Mouse (Mus musculus) brown adipose tissue, adult 24 weeks (tissue): ENCODE measurements around the gene Plagl1. TPM values are rescaled to one million over a fixed set of nuclear protein-coding genes. Genes with fewer than 3 reads are reported as not detected.
"Not testable (repeated sequence)": the region's sequence is repeated elsewhere in the genome, so short reads cannot be mapped to it uniquely, and the experiment has no call there.

Experiments
- H3K27ac ChIP-seq: fragments of 200-500 bp; replicated peaks from 2 replicates; pipeline ENCODE4 v1.5.1; 2012; ENCODE audit warnings: low read depth, mild to moderate bottlenecking, low read length
- H3K4me1 ChIP-seq: fragments of 200-500 bp; 2 replicates; pipeline ENCODE4 v1.6.1; 2012; ENCODE audit warnings: low read length, mixed read lengths; ENCODE audit not compliant: control insufficient read depth, insufficient read depth, insufficient read length
- H3K4me3 ChIP-seq: fragments of 200-500 bp; 2 replicates; pipeline ENCODE4 v1.5.1; 2012; ENCODE audit warnings: low read depth, mild to moderate bottlenecking, low read length, moderate library complexity; ENCODE audit not compliant: insufficient read depth
- polyA plus RNA-seq: library from polyadenylated mRNA; stranded (reverse); fragments of >200 nt; gene quantifications from 2 replicates; pipeline ENCODE4 v1.2.4, GENCODE M21; 2012; ENCODE audit not compliant: missing spikeins, insufficient read depth, insufficient read length

Gene Plagl1
- polyA plus RNA-seq = 1.4 and 3.1 TPM in 2 replicates

- H3K27ac ChIP-seq = no peak within 1 kb of the TSS
- no peak within 1 kb of the TSS for H3K4me3 ChIP-seq
- H3K4me1 ChIP-seq = no peaks in the 10 kb centered on the region
Observed at GRCm38 (mm10) chr10:13060021-13060668, at the start of gene Plagl1. Gene Plagl1, plus strand, starts transcription at chr10:13060504.

GRCm38 (mm10) chr10:13014026-13014425 is 46.3 kb upstream of the Plagl1 start:
- no peaks in the 10 kb centered on the region for H3K4me1 ChIP-seq
- no peak overlapping the region for H3K4me3 ChIP-seq
- H3K27ac ChIP-seq = no peak overlapping the region

- Histone ChIP-seq H3K4me1 (no peaks in the 10 kb centered on the region), H3K4me3 (no peak overlapping the region), H3K27ac (no peak overlapping the region)
Observed at GRCm38 (mm10) chr10:13016573-13016972, 43.7 kb upstream of the Plagl1 start.

- no peak overlapping the region for H3K27ac ChIP-seq
- no peaks in the 10 kb centered on the region for H3K4me1 ChIP-seq
- H3K4me3 ChIP-seq = no peak overlapping the region
Observed at GRCm38 (mm10) chr10:13018510-13018909, 41.8 kb upstream of the Plagl1 start.

GRCm38 (mm10) chr10:13019026-13019425 is 41.3 kb upstream of the Plagl1 start:
- Histone ChIP-seq H3K4me1 (no peaks in the 10 kb centered on the region), H3K4me3 (no peak overlapping the region), H3K27ac (no peak overlapping the region)

- Histone ChIP-seq H3K27ac (no peak overlapping the region), H3K4me1 (no peaks in the 10 kb centered on the region), H3K4me3 (no peak overlapping the region)
Observed at GRCm38 (mm10) chr10:13022103-13022502, 38.2 kb upstream of the Plagl1 start.

- H3K27ac ChIP-seq, H3K4me3 ChIP-seq, H3K4me1 ChIP-seq: not testable (repeated sequence)
Observed at GRCm38 (mm10) chr10:13023985-13024384, 36.3 kb upstream of the Plagl1 start.

GRCm38 (mm10) chr10:13027702-13028101 is 32.6 kb upstream of the Plagl1 start:
- Histone ChIP-seq H3K4me1 (no peaks in the 10 kb centered on the region), H3K27ac (no peak overlapping the region), H3K4me3 (no peak overlapping the region)

GRCm38 (mm10) chr10:13028215-13028614 is 32.1 kb upstream of the Plagl1 start:
- no peak overlapping the region for H3K4me3 ChIP-seq
- H3K27ac ChIP-seq = no peak overlapping the region
- no peaks in the 10 kb centered on the region for H3K4me1 ChIP-seq

- Histone ChIP-seq H3K4me1 (no peaks in the 10 kb centered on the region), H3K27ac (no peak overlapping the region), H3K4me3 (no peak overlapping the region)
Observed at GRCm38 (mm10) chr10:13029416-13029815, 30.9 kb upstream of the Plagl1 start.

- H3K27ac ChIP-seq = no peak overlapping the region
- H3K4me3 ChIP-seq = no peak overlapping the region
- no peaks in the 10 kb centered on the region for H3K4me1 ChIP-seq
Observed at GRCm38 (mm10) chr10:13035270-13035669, 25.0 kb upstream of the Plagl1 start.

GRCm38 (mm10) chr10:13039637-13040174 is 20.6 kb upstream of the Plagl1 start:
- no peaks in the 10 kb centered on the region for H3K4me1 ChIP-seq
- no peak overlapping the region for H3K4me3 ChIP-seq
- no peak overlapping the region for H3K27ac ChIP-seq

- H3K27ac ChIP-seq = no peak overlapping the region
- no peaks in the 10 kb centered on the region for H3K4me1 ChIP-seq
- no peak overlapping the region for H3K4me3 ChIP-seq
Observed at GRCm38 (mm10) chr10:13044659-13045058, 15.6 kb upstream of the Plagl1 start.

GRCm38 (mm10) chr10:13047816-13048215 is 12.5 kb upstream of the Plagl1 start:
- H3K4me3 ChIP-seq = no peak overlapping the region
- H3K27ac ChIP-seq = no peak overlapping the region
- H3K4me1 ChIP-seq = no peaks in the 10 kb centered on the region

- H3K4me1 ChIP-seq = no peaks in the 10 kb centered on the region
- H3K27ac ChIP-seq = no peak overlapping the region
- no peak overlapping the region for H3K4me3 ChIP-seq
Observed at GRCm38 (mm10) chr10:13056863-13057381, 3.4 kb upstream of the Plagl1 start.
